Mouse (Mus musculus) fat pad, adult 2 months (tissue): ENCODE data around the gene Ttyh1.

Experiments used
- DNase-seq: peaks from one replicate; pipeline ENCODE4 v3.0.0-alpha.2; 2011; ENCODE audit warnings: low read depth, low spot score; ENCODE audit errors: extremely low read depth

Gene Ttyh1

DNA sequence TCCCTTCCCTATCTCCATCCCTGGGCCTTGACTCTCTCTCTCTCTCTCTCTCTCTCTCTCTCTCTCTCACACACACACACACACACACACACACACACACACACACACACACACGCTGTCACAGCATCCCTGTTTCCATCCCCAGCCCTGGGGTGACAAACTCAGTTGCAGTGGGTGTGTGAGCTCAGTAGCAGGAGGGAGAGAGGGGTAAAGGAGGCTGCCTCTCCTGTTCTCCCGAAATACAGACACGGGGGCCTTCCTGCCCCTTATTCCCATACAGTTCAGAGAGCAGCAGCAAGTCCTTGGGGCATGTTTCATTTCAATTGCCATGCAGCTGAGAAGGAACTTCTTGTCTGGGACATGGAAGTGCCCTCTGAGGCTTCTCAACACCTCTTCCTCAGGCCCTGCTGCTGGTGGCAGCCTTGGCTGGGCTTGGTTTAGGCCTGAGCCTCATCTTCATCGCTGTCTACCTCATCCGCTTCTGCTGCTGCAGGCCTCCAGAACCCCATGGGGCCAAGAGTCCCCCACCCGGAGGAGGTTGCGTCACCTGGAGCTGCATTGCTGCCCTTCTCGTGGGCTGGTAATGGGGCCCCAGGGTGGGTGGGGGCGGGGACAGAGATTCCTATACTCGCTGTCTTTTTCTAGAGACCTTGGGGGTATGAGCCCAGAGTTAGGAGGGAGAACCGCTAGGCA is 3.0 kb downstream of the Ttyh1 start:
- DNase-seq = no peak

DNA sequence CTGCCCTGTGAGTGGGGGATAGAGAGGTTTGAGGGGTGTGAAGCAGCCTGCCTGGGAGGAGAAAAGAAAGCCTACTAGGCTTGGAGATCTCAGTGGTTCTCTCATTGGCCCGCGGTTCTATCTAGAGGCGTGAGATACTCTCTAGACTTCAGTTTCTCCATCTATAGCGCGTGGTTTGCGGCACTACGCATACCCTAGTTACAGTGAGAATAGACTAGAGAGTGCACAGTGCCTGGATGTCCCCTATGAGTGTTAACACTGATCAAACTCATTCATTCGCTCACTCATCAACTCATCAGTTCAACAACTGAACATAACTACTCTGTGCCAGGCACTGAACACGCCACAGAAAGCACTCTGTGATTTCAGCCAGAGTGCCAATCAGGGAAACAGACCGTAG is 3.6 kb downstream of the Ttyh1 start:
- no peak for DNase-seq

DNA sequence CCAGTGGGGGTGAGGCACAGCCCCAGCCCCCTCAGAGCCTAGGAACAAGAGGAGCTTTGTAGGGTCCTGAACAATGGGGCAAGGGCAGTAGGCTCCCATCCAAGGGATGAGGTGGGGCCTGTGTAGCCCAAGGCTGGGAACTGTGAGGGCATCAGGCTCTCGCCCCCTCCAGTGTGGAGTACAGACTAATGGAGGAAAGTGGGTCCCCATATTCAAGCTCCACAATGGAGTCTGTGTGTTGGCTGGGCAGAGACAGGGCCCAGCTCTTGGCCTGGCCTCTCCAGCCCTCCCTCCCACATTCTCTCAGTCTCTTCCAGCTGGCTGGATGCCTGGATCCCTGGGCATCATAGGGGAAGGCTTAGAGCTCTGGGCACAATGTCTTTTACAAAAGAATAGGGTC is 4.5 kb downstream of the Ttyh1 start:
- DNase-seq = no peak

DNA sequence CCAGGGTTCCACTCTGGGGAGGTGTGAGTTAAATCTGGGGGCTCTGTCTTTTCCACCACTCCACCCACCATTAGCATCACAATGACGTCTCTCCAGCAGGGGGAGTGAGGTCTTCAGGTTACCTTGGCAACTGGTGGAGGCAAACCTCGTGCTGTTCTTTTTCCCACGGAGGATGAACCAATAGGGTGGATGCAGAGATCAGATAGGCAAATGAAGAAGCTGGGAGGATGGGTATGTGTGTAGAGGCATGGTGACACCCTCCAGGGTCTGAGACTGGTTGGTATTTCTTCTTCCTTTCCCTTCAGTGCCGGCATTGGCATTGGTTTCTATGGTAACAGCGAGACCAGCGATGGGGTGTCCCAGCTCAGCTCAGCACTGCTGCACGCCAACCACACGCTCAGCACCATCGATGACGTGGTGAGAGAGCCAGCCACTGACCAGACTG is 5.1 kb downstream of the Ttyh1 start:
- no peak for DNase-seq

DNA sequence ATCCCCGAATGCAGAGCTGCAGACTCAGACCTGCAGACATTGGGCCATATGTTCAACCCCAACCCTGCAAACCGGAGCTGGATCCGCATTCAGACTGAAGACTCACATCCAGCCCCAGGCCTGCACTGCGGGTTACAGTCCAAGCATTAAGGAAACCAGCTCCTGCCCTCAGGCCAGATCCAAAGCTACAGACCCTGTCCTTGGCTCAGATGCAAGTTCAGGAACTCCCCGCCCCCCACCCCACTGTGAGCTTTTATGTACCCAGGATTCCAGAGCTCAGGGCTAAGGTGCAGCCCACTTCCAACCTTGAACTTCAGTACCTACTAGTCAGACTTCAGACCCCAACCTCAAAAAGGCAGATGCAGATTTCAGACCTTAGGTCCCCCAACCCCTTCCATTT is 5.6 kb downstream of the Ttyh1 start:
- no peak for DNase-seq

DNA sequence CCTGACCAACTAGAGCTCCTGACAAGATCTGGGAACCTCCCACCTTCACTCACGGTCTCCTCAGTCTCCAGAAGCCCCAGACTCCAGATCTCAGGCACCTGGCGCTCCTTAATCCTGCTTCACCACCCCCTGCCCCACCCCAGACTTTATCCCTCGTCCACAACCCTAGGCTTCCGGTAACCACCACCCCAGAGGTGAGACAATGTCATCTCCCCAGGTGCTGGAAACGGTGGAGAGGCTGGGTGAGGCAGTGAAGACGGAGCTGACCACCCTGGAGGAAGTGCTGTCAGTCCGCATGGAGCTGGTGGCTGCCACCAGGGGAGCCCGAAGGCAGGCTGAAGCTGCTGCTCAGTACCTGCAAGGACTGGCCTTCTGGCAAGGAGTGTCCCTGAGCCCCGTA is 6.1 kb downstream of the Ttyh1 start:
- no peak for DNase-seq

DNA sequence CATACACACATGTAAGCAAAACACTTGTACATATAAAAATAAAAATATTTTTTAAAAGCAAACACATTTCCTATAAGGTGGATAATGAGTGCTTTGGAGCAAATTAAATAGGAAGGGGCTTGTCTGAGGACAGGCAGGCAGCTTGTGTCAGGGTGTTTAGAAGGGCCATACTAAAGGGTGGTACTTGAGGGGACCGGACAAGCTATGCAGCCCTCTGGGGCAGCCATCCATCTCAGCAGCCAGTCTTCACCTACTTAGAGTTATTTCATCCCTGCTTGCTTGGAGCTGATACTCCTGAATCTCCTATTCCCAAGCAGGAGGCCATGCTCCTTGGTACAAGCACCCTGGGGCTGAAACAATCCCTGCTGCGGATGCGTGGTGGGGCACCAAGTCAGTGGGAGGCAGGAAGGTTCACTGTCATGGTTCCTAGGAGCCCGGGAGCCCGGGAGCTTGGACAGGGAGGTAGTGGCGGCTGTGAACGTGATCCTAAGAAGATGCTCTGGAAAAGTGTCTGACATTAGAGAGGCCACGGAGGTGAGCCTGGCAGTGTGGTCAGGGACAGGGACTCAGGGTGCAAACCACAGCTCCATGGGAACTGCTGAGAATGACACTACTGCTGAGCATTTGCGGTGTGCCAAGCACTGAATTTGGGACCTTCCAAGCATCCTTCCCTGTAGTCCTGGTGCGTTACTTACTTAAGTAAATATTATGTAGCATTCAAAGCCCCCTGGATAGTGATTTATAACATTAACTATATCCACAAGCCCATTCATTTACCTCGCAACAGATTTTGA is 8.0 kb downstream of the Ttyh1 start:
- DNase-seq = no peak

DNA sequence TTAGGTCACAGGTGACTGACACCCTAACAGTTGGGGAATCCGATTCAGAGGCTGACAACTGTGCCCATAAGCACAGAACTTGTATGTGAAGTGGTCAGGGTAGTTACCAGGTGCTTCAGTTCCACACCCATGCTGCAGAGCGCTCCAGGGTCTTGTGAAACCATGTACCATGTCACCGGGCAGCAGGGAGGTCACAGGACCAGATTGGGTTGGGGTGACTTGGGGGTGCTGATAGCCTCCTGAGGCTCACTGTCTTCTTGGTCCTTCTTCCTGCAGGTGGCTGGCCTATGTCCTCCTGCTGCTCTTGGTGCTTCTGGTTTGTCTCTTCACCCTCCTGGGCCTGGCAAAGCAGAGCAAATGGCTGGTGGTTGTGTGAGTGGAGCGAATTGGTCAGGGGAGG is 8.7 kb downstream of the Ttyh1 start:
- DNase-seq = no peak

DNA sequence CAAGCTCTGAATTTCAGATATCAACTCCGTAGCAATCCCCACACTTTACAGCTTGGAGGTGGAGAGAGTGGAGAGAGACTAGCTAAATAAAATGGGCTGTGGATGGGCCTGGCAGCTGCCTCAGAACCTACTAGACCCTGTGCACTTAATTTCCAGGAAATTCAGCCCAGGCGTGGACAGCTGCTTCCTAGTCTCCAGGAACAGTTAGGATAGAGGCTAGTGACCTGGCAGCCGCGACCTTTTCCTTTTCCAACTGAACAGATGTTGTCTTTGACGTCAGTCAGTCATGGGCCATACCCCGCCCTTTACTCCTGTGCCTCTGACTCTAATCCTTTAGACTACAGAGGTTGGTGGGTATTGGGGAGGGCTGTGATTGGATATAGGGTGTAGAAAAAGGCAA is 9.7 kb downstream of the Ttyh1 start:
- no peak for DNase-seq

DNA sequence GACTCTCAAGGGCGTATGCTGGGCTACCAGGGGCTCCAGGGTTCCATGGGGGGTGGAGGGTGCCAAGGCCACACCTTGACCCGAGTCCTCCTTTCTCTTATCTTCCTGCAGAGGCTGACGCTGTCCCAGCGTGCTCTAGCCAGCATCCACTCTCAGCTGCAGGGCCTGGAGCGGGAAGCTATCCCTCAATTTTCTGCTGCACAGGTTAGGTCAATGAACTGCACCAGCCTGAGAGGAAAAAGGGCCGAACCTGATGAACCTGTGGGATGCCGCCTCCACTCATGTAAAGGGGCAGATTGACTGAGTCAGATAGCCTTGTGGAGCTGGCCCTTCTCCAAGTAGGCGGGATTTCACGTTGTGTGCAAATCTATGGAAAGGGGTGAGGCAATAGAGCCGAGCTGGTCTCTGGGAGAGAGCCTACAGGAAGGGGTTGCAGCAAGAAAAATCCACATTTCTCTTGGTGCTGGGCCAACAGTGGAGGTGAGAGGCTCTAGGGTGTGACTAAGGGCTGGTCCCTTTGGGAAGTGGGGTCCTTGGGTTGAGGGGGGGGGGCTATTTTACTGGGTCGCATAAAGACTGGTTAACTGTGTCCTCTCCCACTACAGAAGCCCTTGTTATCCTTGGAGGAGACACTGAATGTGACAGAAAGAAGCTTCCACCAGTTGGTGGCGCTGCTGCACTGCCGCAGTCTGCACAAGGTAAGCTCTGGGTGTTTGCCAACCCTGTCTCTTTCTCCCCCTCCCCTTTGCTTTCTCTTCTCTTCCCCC is 11.7 kb downstream of the Ttyh1 start:
- DNase-seq = no peak

DNA sequence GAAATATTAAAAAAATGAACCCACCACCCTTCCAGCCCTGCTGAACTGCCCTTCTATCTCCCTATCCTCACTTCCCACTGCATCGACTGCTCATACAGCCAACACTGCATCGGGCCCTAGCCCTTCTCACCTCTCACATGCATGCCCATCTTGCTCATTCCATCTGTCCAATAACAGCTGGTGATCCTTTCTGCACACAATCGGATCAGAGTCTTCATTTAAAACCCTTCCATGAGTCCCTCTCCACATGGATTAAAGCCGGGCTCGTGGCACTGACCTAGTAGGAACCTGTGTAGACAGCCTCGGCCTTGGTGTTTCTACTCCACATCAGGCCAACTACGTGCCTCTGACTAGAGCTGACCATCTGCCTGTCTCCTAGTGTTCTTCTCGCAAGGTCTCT is 12.8 kb downstream of the Ttyh1 start:
- DNase-seq = no peak

DNA sequence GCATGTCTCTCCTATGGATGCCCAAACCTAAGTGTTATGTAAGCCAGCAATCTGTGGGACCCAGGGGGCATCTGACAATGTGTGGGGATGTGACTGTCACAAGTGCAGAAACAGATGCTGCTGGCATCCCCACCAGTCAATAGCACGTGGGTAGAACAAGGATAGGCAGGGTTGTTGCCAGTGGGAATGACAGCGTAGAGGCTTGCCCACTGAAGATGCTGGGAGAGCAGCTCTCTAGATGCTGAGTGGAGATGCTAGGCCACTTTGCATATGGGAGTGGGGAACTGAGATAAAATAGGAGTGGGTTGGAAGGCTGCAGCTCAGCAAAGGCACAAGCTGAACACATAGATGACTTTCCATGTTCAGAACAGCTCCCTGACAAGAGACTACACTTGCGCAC is 13.4 kb downstream of the Ttyh1 start:
- DNase-seq = no peak

DNA sequence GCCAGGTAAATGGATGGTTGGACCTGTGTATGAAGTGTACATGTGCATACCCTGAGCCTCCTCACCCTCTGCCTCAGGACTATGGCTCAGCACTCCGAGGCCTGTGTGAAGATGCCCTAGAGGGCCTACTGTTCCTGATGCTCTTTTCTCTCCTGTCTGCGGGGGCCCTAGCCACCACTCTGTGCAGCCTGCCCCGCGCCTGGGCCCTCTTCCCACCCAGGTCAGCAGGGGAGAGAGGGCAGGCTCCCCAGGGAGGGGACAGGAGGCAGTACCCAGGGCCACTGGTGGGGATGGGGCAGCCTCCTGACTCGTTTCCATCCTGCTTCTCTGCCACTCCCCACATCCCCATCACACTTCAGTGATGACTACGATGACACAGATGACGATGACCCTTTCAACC is 13.8 kb downstream of the Ttyh1 start:
- DNase-seq = no peak

DNA sequence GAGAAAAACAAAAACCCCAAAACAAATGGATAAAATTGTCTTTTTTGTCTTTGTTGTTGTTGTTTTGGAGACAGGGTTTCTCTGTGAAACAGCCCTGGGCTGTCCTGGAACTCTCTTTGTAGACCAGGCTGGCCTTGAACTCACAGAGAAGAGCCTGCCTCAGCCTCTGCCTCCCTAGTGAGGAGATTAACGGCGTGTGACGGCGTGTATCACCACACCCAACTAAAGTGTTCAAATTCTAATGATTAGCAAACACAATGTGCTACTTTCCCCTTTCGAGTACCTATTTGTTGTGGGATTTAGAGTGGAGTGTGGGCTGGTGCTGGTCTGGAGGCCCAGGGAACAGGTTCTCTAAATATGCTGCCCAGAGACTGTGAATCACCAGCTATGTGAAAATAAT is 15.7 kb downstream of the Ttyh1 start:
- DNase-seq = no peak

DNA sequence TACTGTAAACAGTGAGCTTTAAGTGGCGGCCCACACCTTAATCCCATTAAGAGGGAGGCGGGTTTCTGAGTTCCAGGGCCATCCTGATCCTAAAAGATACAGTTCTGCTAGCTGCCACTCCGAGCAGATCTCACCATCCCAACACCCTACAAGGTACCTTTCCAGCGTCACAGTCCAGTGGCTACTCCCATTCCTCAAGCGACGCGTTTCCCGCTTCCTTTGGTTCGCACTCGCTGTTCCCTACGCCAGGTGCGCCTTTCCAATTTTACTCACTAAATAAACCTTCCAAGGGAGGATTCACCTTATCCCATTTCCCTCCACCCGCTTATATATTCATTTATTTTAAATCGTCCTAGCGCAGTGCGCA is 17.2 kb downstream of the Ttyh1 start:
- DNase-seq = no peak

DNA sequence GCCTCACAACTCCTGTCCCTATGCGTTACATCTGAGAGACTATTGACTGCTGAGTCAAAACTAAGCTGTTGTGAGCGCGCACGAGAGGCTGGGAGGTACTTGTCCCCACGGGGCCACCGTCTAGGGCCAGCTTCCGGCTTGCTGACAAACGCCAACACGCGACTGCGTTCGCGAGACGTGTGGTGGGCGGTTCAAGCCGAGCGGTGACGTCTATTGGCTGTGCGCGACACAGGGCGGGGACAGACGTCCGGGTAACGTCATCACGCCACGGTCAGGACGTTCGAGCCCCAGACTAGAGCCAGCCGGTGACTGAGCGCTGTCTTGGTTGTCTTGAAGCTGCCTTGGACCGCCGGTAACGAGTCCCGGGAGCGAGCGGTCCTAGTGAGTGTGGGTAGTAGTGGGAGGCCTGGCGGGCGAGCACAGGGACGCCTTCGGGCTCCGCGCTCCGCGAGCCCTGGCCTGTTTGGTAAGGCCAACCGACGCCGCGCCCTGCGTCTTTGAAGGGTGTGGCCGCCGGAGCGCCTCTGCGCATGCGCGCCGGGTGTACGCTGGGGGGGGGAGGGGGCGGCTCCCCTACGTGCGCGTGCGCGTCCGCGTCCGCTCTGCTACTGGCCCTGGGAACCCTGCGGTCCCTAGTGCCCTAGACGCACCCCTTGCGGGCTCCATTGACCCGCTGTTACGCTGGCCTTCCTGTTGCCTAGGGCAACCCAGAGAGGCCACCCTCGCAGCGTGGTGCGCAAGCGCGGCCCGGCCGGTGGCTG is 17.7 kb downstream of the Ttyh1 start, which contains the start of gene Leng8:
TSS of gene Leng8 (plus strand) at position 269 of the 761 bp plus-strand sequence.
- DNase-seq = peak; percentile 90

DNA sequence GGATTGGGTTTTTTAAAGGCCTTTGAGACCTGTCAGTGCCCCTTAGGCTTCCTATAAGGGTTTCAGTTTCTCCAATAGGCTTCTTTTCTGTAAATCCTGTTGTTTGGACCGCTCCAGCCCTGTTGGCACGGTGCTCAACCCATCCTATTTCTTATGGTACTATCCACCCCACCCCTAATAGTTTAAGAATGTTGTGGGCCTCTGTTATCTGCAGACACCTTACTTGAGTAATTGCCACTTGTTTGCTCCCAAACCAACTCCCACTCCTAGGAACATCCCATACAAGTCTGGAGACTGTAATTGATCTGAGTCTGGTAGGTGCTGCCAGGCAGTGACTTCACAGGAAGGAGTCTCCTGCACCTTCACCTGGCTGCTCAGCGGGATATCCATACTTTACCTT is 18.5 kb downstream of the Ttyh1 start:
- no peak for DNase-seq

DNA sequence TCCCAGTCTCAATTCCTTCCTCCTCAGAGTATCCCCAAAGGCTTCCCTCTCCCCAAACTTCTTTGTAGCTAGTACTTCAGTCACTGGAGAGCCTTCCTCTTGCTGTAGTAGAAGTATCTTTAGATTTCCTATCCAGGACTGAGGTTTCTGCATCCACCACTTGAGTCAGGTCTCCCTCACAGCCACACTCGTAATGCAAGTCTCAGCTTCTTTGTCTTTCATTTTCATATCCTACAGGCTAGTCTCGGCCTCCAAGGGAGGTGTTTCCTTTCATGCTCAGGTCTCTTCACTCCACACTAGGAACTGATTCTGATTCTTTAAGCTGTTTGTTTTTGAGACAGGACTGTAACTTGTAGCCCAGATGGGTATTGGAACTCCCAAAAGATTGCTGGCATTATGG is 19.0 kb downstream of the Ttyh1 start:
- no peak for DNase-seq

DNA sequence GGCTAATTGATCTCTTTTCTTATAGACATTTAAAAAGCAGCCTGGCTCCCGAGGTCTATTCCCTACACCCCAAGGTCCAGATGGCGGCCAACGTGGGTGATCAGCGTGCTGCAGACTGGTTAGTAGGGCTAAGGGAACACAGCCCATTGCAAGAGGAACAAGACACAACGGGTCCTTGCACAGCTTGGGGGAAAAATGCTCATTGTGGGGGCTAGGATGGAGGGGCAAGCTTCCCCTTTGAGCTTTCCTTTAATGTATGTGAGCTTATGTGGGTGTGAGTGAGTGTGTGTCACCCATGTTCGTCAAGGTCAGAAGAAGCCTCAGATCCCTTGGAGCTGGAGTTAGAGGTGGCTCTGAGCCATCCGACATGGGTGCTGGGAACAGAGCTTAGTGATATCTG is 19.5 kb downstream of the Ttyh1 start:
- no peak for DNase-seq

DNA sequence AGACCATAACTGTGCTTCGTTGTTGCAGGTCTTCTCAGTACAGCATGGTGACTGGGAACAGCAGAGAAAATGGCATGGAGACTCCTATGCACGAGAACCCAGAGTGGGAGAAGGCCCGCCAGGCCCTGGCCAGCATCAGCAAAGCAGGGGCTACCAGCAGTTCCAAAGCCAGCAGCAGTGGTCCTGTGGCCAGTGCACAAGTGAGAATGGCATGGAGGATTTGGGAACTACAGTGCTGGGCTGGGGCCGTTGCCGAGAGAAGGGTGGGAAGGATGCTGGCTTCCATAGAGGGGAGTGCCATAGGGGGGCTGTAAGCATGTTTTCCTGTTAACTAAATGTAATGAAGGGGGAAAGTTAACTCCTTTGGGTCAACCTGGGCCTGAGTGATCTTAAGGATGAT is 20.2 kb downstream of the Ttyh1 start:
- no peak for DNase-seq

DNA sequence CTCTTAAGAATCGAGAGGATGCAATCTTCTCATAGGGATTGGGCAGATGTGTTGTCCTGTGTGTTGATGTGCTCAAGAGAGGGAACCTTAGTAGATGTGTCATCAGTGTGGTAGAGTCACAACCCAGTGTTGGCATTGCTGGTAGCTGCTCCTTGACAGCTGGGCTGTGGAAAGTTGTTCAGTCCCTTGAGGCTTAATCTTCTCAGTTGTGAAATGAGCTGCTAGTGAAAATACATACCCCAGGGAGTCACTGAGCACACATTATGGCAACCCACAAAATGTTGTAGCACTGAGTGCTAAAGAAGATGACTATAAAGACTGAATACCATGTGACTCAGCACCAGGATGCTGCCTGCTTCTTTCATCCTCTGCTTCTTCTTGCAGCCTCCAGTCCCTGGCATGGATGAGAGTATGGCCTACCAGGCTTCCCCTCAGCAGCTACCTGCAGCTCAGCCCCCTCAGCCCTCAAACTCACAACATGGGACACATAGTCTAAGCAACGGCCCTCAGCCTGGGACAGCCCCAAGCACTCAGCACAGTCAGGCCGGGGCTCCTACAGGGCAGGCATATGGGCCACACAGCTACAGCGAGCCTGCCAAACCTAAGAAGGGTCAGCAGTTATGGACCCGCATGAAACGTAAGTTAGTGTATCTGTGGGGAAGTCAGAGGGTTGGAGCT is 22.6 kb downstream of the Ttyh1 start:
- DNase-seq = no peak
